Mouse (Mus musculus) MEL (cell line): Measurements from ENCODE around the gene Anxa10. TPM values are rescaled to one million over a fixed set of nuclear protein-coding genes. Genes with fewer than 3 reads are reported as not detected.

ENCODE experiments used
- DNase-seq: peaks from one replicate; pipeline ENCODE4 v3.0.0; 2011; ENCODE audit warnings: low read depth, low spot score
- H3K27ac ChIP-seq: 2 replicates; pipeline ENCODE4 v1.5.1; 2012; ENCODE audit warnings: low read depth, mild to moderate bottlenecking, control low read depth, low read length, moderate library complexity; ENCODE audit not compliant: control insufficient read depth
- H3K27me3 ChIP-seq, 2 experiments: fragments of 150-350 bp in 1 of 2; sonication (generic) in 1 of 2; 2 replicates each; pipeline ENCODE4 v1.6.1; 2012; ENCODE audit warnings: low read length in 2 of 2, mild to moderate bottlenecking in 2 of 2, improper control_type of control experiment in 1 of 2, moderate library complexity in 1 of 2; ENCODE audit not compliant: insufficient read depth in 2 of 2, control insufficient read depth in 1 of 2
- H3K36me3 ChIP-seq, 2 experiments: 2 replicates each; pipeline ENCODE4 v1.6.1; 2012 to 2014; ENCODE audit warnings: low read length in 2 of 2, improper control_type of control experiment in 1 of 2, inconsistent platforms in 1 of 2, mild to moderate bottlenecking in 1 of 2; ENCODE audit not compliant: insufficient read depth in 2 of 2, control insufficient read depth in 1 of 2
- H3K4me1 ChIP-seq, 2 experiments: fragments of 150-350 bp in 1 of 2; sonication (generic) in 1 of 2; 2 replicates each; pipeline ENCODE4 v1.6.1; 2012; ENCODE audit warnings: low read length in 2 of 2, improper control_type of control experiment in 1 of 2, mild to moderate bottlenecking in 1 of 2; ENCODE audit not compliant: insufficient read depth in 2 of 2, control insufficient read depth in 1 of 2
- H3K4me3 ChIP-seq, 2 experiments: fragments of 150-350 bp in 1 of 2; sonication (generic) in 1 of 2; 2 replicates each; pipeline ENCODE4 v1.5.1; 2012; ENCODE audit warnings: low read depth in 2 of 2, low read length in 2 of 2, mild to moderate bottlenecking in 2 of 2, moderate library complexity in 2 of 2, control low read depth in 1 of 2, improper control_type of control experiment in 1 of 2; ENCODE audit not compliant: control insufficient read depth in 1 of 2, insufficient read depth in 1 of 2
- H3K79me2 ChIP-seq: 2 replicates; pipeline ENCODE4 v1.6.1; 2012; ENCODE audit warnings: mild to moderate bottlenecking, low read length, moderate library complexity; ENCODE audit not compliant: control insufficient read depth, poor library complexity, insufficient read depth
- H3K9ac ChIP-seq: 2 replicates; pipeline ENCODE4 v1.6.1; 2012; ENCODE audit warnings: low read depth, mild to moderate bottlenecking, control low read depth, low read length, moderate library complexity; ENCODE audit not compliant: control insufficient read depth, poor library complexity, severe bottlenecking
- H3K9me3 ChIP-seq: fragments of 150-350 bp; sonication (generic); replicated peaks from 2 replicates; pipeline ENCODE4 v1.6.1; 2012; ENCODE audit warnings: mild to moderate bottlenecking, low read length, improper control_type of control experiment, moderate library complexity; ENCODE audit not compliant: insufficient read depth
- CHD1 ChIP-seq: IDR thresholded peaks from 2 replicates; pipeline ENCODE4 v1.6.1; 2012; ENCODE audit warnings: low read depth, mild to moderate bottlenecking, inconsistent platforms, low read length, improper control_type of control experiment
- ELF1 ChIP-seq: IDR thresholded peaks from 2 replicates; pipeline ENCODE4 v1.6.1; 2014; ENCODE audit warnings: low read depth, mild to moderate bottlenecking, inconsistent platforms, low read length, improper control_type of control experiment, moderate library complexity
- ETS1 ChIP-seq: IDR thresholded peaks from 2 replicates; pipeline ENCODE4 v1.6.1; 2012; ENCODE audit warnings: low read depth, mild to moderate bottlenecking, inconsistent platforms, low read length, improper control_type of control experiment, moderate library complexity
- GATA1 ChIP-seq: IDR thresholded peaks from 2 replicates; pipeline ENCODE4 v1.6.1; 2011; ENCODE audit warnings: low read depth, low read length, improper control_type of control experiment
- JUND ChIP-seq: IDR thresholded peaks from 2 replicates; pipeline ENCODE4 v1.6.1; 2011; ENCODE audit warnings: low read depth, mild to moderate bottlenecking, improper control_type of control experiment, low read length
- KAT2A ChIP-seq: conservative IDR thresholded peaks from 2 replicates; pipeline ENCODE4 v1.6.1; 2012; ENCODE audit warnings: low read depth, low read length, improper control_type of control experiment, inconsistent platforms
- MAFK ChIP-seq: IDR thresholded peaks from 2 replicates; pipeline ENCODE4 v1.6.1; 2011; ENCODE audit warnings: low read depth, mild to moderate bottlenecking, low read length, improper control_type of control experiment, borderline replicate concordance
- NELFE ChIP-seq: IDR thresholded peaks from 2 replicates; pipeline ENCODE4 v1.6.1; 2011; ENCODE audit warnings: low read depth, low read length, improper control_type of control experiment
- NRF1 ChIP-seq: IDR thresholded peaks from 2 replicates; pipeline ENCODE4 v1.6.1; 2014; ENCODE audit warnings: low read depth, mild to moderate bottlenecking, inconsistent platforms, low read length, improper control_type of control experiment, moderate library complexity; ENCODE audit not compliant: poor library complexity, insufficient read depth, severe bottlenecking
- RCOR1 ChIP-seq: IDR thresholded peaks from 2 replicates; pipeline ENCODE4 v1.6.1; 2012; ENCODE audit warnings: low read depth, mild to moderate bottlenecking, inconsistent platforms, low read length, improper control_type of control experiment
- TCF12 ChIP-seq: IDR thresholded peaks from 2 replicates; pipeline ENCODE4 v1.6.1; 2014; ENCODE audit warnings: low read depth, mild to moderate bottlenecking, inconsistent platforms, low read length, improper control_type of control experiment, moderate library complexity
- USF2 ChIP-seq, 2 experiments: IDR thresholded peaks; 2 replicates each; pipeline ENCODE4 v1.6.1; 2011 to 2012; ENCODE audit warnings: improper control_type of control experiment in 2 of 2, low read length in 2 of 2, borderline replicate concordance in 1 of 2, inconsistent platforms in 1 of 2, low read depth in 1 of 2, mild to moderate bottlenecking in 1 of 2; ENCODE audit not compliant: insufficient read depth in 1 of 2
- ZC3H11A ChIP-seq: IDR thresholded peaks from 2 replicates; pipeline ENCODE4 v1.6.1; 2012; ENCODE audit warnings: low read depth, mild to moderate bottlenecking, inconsistent platforms, low read length, improper control_type of control experiment
- ZMIZ1 ChIP-seq: IDR thresholded peaks from 2 replicates; pipeline ENCODE4 v1.6.1; 2012; ENCODE audit warnings: low read depth, mild to moderate bottlenecking, inconsistent platforms, low read length, improper control_type of control experiment, moderate library complexity
- ZNF384 ChIP-seq: IDR thresholded peaks from 2 replicates; pipeline ENCODE4 v1.6.1; 2012; ENCODE audit warnings: low read depth, mild to moderate bottlenecking, inconsistent platforms, low read length, improper control_type of control experiment
- polyA plus RNA-seq, 2 experiments: library from polyadenylated mRNA; stranded (reverse) in 1 of 2; unstranded in 1 of 2; fragments of >175 nt in 1 of 2; fragments of >200 nt in 1 of 2; gene quantifications; 2 replicates each; pipeline versions ENCODE4 v1.2.1 to v1.2.4; 2012; ENCODE audit warnings: low replicate concordance in 2 of 2, low read depth in 1 of 2; ENCODE audit not compliant: insufficient read length in 2 of 2, insufficient read depth in 1 of 2, missing spikeins in 1 of 2
- total RNA-seq: library from RNA; depleted of rRNA; stranded (reverse); fragments of 300-350 nt; gene quantifications from 2 replicates; pipeline ENCODE4 v1.2.3, GENCODE M21; 2012; rRNA removed

The Anxa10 gene
- total RNA-seq, result not detected in 2 replicates
- polyA plus RNA-seq, result not detected

- H3K36me3 ChIP-seq, result no peaks in the 10 kb centered on the region
- H3K27me3 ChIP-seq, result no peaks in the 10 kb centered on the region
- H3K79me2 ChIP-seq, result no peaks in the 10 kb centered on the region
- H3K9me3 ChIP-seq, result no peaks in the 10 kb centered on the region
- TF ChIP-seq ZMIZ1, result no peak
- TF ChIP-seq NELFE, result no peak
- TF ChIP-seq KAT2A, result no peak
- no peak for TF ChIP-seq TCF12
- TF ChIP-seq GATA1, result no peak
- TF ChIP-seq NRF1, result no peak
- no peak within 1 kb of the TSS for H3K27ac ChIP-seq
- H3K9ac ChIP-seq, result no peak within 1 kb of the TSS
- H3K4me3 ChIP-seq, result no peak within 1 kb of the TSS
- no peak for DNase-seq
- no peaks in the 10 kb centered on the region for H3K4me1 ChIP-seq
Measured at GRCm38 (mm10) chr8:62123098-62123497, at the start of gene Anxa10. Anxa10 (minus strand) TSS chr8:62123150.

GRCm38 (mm10) chr8:62132662-62133366 is 9.9 kb upstream of the Anxa10 start:
- Histone ChIP-seq H3K4me1 (no peaks in the 10 kb centered on the region), H3K27me3 (no peaks in the 10 kb centered on the region), H3K9me3 (no peaks in the 10 kb centered on the region), H3K4me3 (no peak overlapping the region), H3K79me2 (no peaks in the 10 kb centered on the region), H3K9ac (no peak overlapping the region), H3K27ac (no peak overlapping the region), H3K36me3 (no peaks in the 10 kb centered on the region)
- TF ChIP-seq ZC3H11A, result no peak
- TF ChIP-seq MAFK, result no peak
- TF ChIP-seq RCOR1, result no peak
- no peak for TF ChIP-seq ELF1
- no peak for TF ChIP-seq CHD1
- no peak for TF ChIP-seq ETS1
- TF ChIP-seq USF2 (IDR thresholded peaks at IDR 0.05; ENCODE audit: borderline replicate concordance in 1 of 2, insufficient read depth in 1 of 2, low read depth in 1 of 2, low read length in 2 of 2), result no peak
- no peak for TF ChIP-seq NRF1
- TF ChIP-seq TCF12, result no peak
- TF ChIP-seq ZNF384, result no peak
- TF ChIP-seq JUND, result no peak
- DNase-seq, result no peak
